Mouse (Mus musculus) MEL (cell line): ENCODE data around the gene Map3k21. TPM values are rescaled to one million over a fixed set of nuclear protein-coding genes. Genes with fewer than 3 reads are reported as not detected.

Experiments used
- DNase-seq: peaks from one replicate; pipeline ENCODE4 v3.0.0; 2011; ENCODE audit warnings: low read depth, low spot score
- H3K27ac ChIP-seq: 2 replicates; pipeline ENCODE4 v1.5.1; 2012; ENCODE audit warnings: low read depth, mild to moderate bottlenecking, control low read depth, low read length, moderate library complexity; ENCODE audit not compliant: control insufficient read depth
- H3K27me3 ChIP-seq, 2 experiments: fragments of 150-350 bp in 1 of 2; sonication (generic) in 1 of 2; 2 replicates each; pipeline ENCODE4 v1.6.1; 2012; ENCODE audit warnings: low read length in 2 of 2, mild to moderate bottlenecking in 2 of 2, improper control_type of control experiment in 1 of 2, moderate library complexity in 1 of 2; ENCODE audit not compliant: insufficient read depth in 2 of 2, control insufficient read depth in 1 of 2
- H3K36me3 ChIP-seq, 2 experiments: 2 replicates each; pipeline ENCODE4 v1.6.1; 2012 to 2014; ENCODE audit warnings: low read length in 2 of 2, improper control_type of control experiment in 1 of 2, inconsistent platforms in 1 of 2, mild to moderate bottlenecking in 1 of 2; ENCODE audit not compliant: insufficient read depth in 2 of 2, control insufficient read depth in 1 of 2
- H3K4me1 ChIP-seq, 2 experiments: fragments of 150-350 bp in 1 of 2; sonication (generic) in 1 of 2; 2 replicates each; pipeline ENCODE4 v1.6.1; 2012; ENCODE audit warnings: low read length in 2 of 2, improper control_type of control experiment in 1 of 2, mild to moderate bottlenecking in 1 of 2; ENCODE audit not compliant: insufficient read depth in 2 of 2, control insufficient read depth in 1 of 2
- H3K4me3 ChIP-seq, 2 experiments: fragments of 150-350 bp in 1 of 2; sonication (generic) in 1 of 2; 2 replicates each; pipeline ENCODE4 v1.5.1; 2012; ENCODE audit warnings: low read depth in 2 of 2, low read length in 2 of 2, mild to moderate bottlenecking in 2 of 2, moderate library complexity in 2 of 2, control low read depth in 1 of 2, improper control_type of control experiment in 1 of 2; ENCODE audit not compliant: control insufficient read depth in 1 of 2, insufficient read depth in 1 of 2
- H3K79me2 ChIP-seq: 2 replicates; pipeline ENCODE4 v1.6.1; 2012; ENCODE audit warnings: mild to moderate bottlenecking, low read length, moderate library complexity; ENCODE audit not compliant: control insufficient read depth, poor library complexity, insufficient read depth
- H3K9ac ChIP-seq: 2 replicates; pipeline ENCODE4 v1.6.1; 2012; ENCODE audit warnings: low read depth, mild to moderate bottlenecking, control low read depth, low read length, moderate library complexity; ENCODE audit not compliant: control insufficient read depth, poor library complexity, severe bottlenecking
- H3K9me3 ChIP-seq: fragments of 150-350 bp; sonication (generic); replicated peaks from 2 replicates; pipeline ENCODE4 v1.6.1; 2012; ENCODE audit warnings: mild to moderate bottlenecking, low read length, improper control_type of control experiment, moderate library complexity; ENCODE audit not compliant: insufficient read depth
- CHD1 ChIP-seq: IDR thresholded peaks from 2 replicates; pipeline ENCODE4 v1.6.1; 2012; ENCODE audit warnings: low read depth, mild to moderate bottlenecking, inconsistent platforms, low read length, improper control_type of control experiment
- CHD2 ChIP-seq: IDR thresholded peaks from 2 replicates; pipeline ENCODE4 v1.6.1; 2011; ENCODE audit warnings: low read length, improper control_type of control experiment
- E2F4 ChIP-seq: IDR thresholded peaks from 2 replicates; pipeline ENCODE4 v1.6.1; 2011; ENCODE audit warnings: low read depth, low read length, improper control_type of control experiment, borderline replicate concordance
- ELF1 ChIP-seq: IDR thresholded peaks from 2 replicates; pipeline ENCODE4 v1.6.1; 2014; ENCODE audit warnings: low read depth, mild to moderate bottlenecking, inconsistent platforms, low read length, improper control_type of control experiment, moderate library complexity
- EP300 ChIP-seq, 2 experiments: IDR thresholded peaks; 2 replicates each; pipeline ENCODE4 v1.6.1; 2011; ENCODE audit warnings: improper control_type of control experiment in 2 of 2, low read length in 2 of 2, low read depth in 1 of 2, mild to moderate bottlenecking in 1 of 2
- GABPA ChIP-seq: IDR thresholded peaks from 2 replicates; pipeline ENCODE4 v1.6.1; 2012; ENCODE audit warnings: low read depth, mild to moderate bottlenecking, inconsistent platforms, low read length, improper control_type of control experiment, moderate library complexity
- JUND ChIP-seq: IDR thresholded peaks from 2 replicates; pipeline ENCODE4 v1.6.1; 2011; ENCODE audit warnings: low read depth, mild to moderate bottlenecking, improper control_type of control experiment, low read length
- KAT2A ChIP-seq: conservative IDR thresholded peaks from 2 replicates; pipeline ENCODE4 v1.6.1; 2012; ENCODE audit warnings: low read depth, low read length, improper control_type of control experiment, inconsistent platforms
- MAZ ChIP-seq: IDR thresholded peaks from 2 replicates; pipeline ENCODE4 v1.6.1; 2012; ENCODE audit warnings: low read depth, mild to moderate bottlenecking, inconsistent platforms, low read length, improper control_type of control experiment
- MXI1 ChIP-seq: IDR thresholded peaks from 2 replicates; pipeline ENCODE4 v1.6.1; 2011; ENCODE audit warnings: mild to moderate bottlenecking, low read depth, low read length, improper control_type of control experiment
- NRF1 ChIP-seq: IDR thresholded peaks from 2 replicates; pipeline ENCODE4 v1.6.1; 2014; ENCODE audit warnings: low read depth, mild to moderate bottlenecking, inconsistent platforms, low read length, improper control_type of control experiment, moderate library complexity; ENCODE audit not compliant: poor library complexity, insufficient read depth, severe bottlenecking
- POLR2A ChIP-seq, 2 experiments: IDR thresholded peaks; 2 replicates each; pipeline ENCODE4 v1.6.1; 2011 to 2012; ENCODE audit warnings: low read length in 2 of 2, mild to moderate bottlenecking in 2 of 2, control low read depth in 1 of 2, improper control_type of control experiment in 1 of 2, low read depth in 1 of 2, moderate library complexity in 1 of 2; ENCODE audit not compliant: control insufficient read depth in 1 of 2, insufficient read depth in 1 of 2, poor library complexity in 1 of 2
- RAD21 ChIP-seq: IDR thresholded peaks from 2 replicates; pipeline ENCODE4 v1.6.1; 2011; ENCODE audit warnings: mild to moderate bottlenecking, low read depth, low read length, improper control_type of control experiment
- RCOR1 ChIP-seq: IDR thresholded peaks from 2 replicates; pipeline ENCODE4 v1.6.1; 2012; ENCODE audit warnings: low read depth, mild to moderate bottlenecking, inconsistent platforms, low read length, improper control_type of control experiment
- SMC3 ChIP-seq: IDR thresholded peaks from 2 replicates; pipeline ENCODE4 v1.6.1; 2011; ENCODE audit warnings: low read depth, low read length, improper control_type of control experiment
- TAL1 ChIP-seq: IDR thresholded peaks from 2 replicates; pipeline ENCODE4 v1.6.1; 2012; ENCODE audit warnings: mild to moderate bottlenecking, inconsistent platforms, low read length, moderate library complexity, mixed read lengths
- TCF12 ChIP-seq: IDR thresholded peaks from 2 replicates; pipeline ENCODE4 v1.6.1; 2014; ENCODE audit warnings: low read depth, mild to moderate bottlenecking, inconsistent platforms, low read length, improper control_type of control experiment, moderate library complexity
- UBTF ChIP-seq: IDR thresholded peaks from 2 replicates; pipeline ENCODE4 v1.6.1; 2012; ENCODE audit warnings: low read depth, mild to moderate bottlenecking, inconsistent platforms, low read length, improper control_type of control experiment, moderate library complexity, borderline replicate concordance; ENCODE audit not compliant: insufficient read depth
- ZKSCAN1 ChIP-seq: IDR thresholded peaks from 2 replicates; pipeline ENCODE4 v1.6.1; 2012; ENCODE audit warnings: low read depth, mild to moderate bottlenecking, inconsistent platforms, low read length, improper control_type of control experiment, moderate library complexity
- ZMIZ1 ChIP-seq: IDR thresholded peaks from 2 replicates; pipeline ENCODE4 v1.6.1; 2012; ENCODE audit warnings: low read depth, mild to moderate bottlenecking, inconsistent platforms, low read length, improper control_type of control experiment, moderate library complexity
- ZNF384 ChIP-seq: IDR thresholded peaks from 2 replicates; pipeline ENCODE4 v1.6.1; 2012; ENCODE audit warnings: low read depth, mild to moderate bottlenecking, inconsistent platforms, low read length, improper control_type of control experiment
- polyA plus RNA-seq, 2 experiments: library from polyadenylated mRNA; stranded (reverse) in 1 of 2; unstranded in 1 of 2; fragments of >175 nt in 1 of 2; fragments of >200 nt in 1 of 2; gene quantifications; 2 replicates each; pipeline versions ENCODE4 v1.2.1 to v1.2.4; 2012; ENCODE audit warnings: low replicate concordance in 2 of 2, low read depth in 1 of 2; ENCODE audit not compliant: insufficient read length in 2 of 2, insufficient read depth in 1 of 2, missing spikeins in 1 of 2
- total RNA-seq: library from RNA; depleted of rRNA; stranded (reverse); fragments of 300-350 nt; gene quantifications from 2 replicates; pipeline ENCODE4 v1.2.3, GENCODE M21; 2012

The Map3k21 gene
- total and polyA plus RNA-seq, 3 experiments: not detected

GRCm38 (mm10) chr8:125983515-125983914, 73.3 kb downstream of the Map3k21 start:
- Histone ChIP-seq H3K27ac (no peak overlapping the region), H3K4me3 (no peak overlapping the region), H3K9ac (no peak overlapping the region), H3K79me2 (no peaks in the 10 kb centered on the region), H3K4me1 (no peaks in the 10 kb centered on the region), H3K36me3 (no peaks in the 10 kb centered on the region), H3K27me3 (no peaks in the 10 kb centered on the region), H3K9me3 (no peaks in the 10 kb centered on the region)
- no peak for TF ChIP-seq ELF1
- no peak for TF ChIP-seq MXI1
- TF ChIP-seq E2F4: no peak
- no peak for TF ChIP-seq TAL1
- TF ChIP-seq TCF12: no peak
- TF ChIP-seq ZKSCAN1: no peak
- no peak for TF ChIP-seq NRF1
- no peak for TF ChIP-seq SMC3
- no peak for TF ChIP-seq ZNF384
- TF ChIP-seq CHD1: no peak
- TF ChIP-seq KAT2A: no peak
- TF ChIP-seq MAZ: no peak
- no peak for TF ChIP-seq POLR2A (IDR thresholded peaks at IDR 0.05; ENCODE audit: control insufficient read depth in 1 of 2, insufficient read depth in 1 of 2, low read depth in 1 of 2, low read length in 2 of 2, poor library complexity in 1 of 2)
- TF ChIP-seq RCOR1: no peak
- TF ChIP-seq EP300 (IDR thresholded peaks at IDR 0.05; ENCODE audit: low read depth in 1 of 2, low read length in 2 of 2): no peak
- no peak for DNase-seq

- Histone ChIP-seq H3K27ac (no peak overlapping the region), H3K27me3 (no peaks in the 10 kb centered on the region), H3K9me3 (no peaks in the 10 kb centered on the region), H3K4me1 (no peaks in the 10 kb centered on the region), H3K36me3 (no peaks in the 10 kb centered on the region), H3K4me3 (no peak overlapping the region), H3K9ac (no peak overlapping the region), H3K79me2 (no peaks in the 10 kb centered on the region)
- DNase-seq: no peak
- TF ChIP-seq ZKSCAN1: no peak
- TF ChIP-seq UBTF: no peak
- TF ChIP-seq RAD21: no peak
- TF ChIP-seq JUND: no peak
- no peak for TF ChIP-seq GABPA
- no peak for TF ChIP-seq CHD2
- TF ChIP-seq ZMIZ1: no peak
Observed at GRCm38 (mm10) chr8:125984140-125984539, 73.9 kb downstream of the Map3k21 start.
